Mouse (Mus musculus): ENCODE measurements at regions not wholly inside any gene's neighbourhood (a gene's known extent, or its start where the extent isn't known, plus 50 kb on each side); places are given as distances from the start of the nearest gene placed in this dataset.

DNA sequence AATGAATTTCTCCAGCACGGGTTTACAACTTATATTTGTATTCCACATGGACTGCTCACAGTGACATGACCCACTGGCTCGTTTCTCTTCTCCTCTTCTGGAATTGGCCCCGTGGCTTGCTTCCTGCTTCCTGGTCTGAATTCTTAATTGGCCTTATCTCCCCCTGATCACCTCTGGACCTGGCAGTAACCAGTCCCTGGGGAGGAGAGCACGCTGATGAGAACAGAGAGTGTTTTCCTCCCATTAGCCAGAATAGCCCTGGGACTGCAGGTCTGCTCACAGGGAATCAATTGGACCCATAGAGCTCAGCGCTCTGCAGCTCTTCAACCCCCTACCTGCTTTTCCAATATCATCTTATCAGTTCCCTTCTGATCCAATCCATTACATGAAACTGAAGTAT is 397.7 kb upstream of the Map3k7 start:
- no peak for DNase-seq (ENCODE audit: low spot score)
- no peaks in the 10 kb centered on the region for H3K4me1 ChIP-seq (ENCODE audit: insufficient read depth, low read depth, low read length)
- no peak for ATAC-seq (ENCODE audit: extremely low read depth, insufficient number of reproducible peaks, low FRiP score, poor library complexity, severe bottlenecking)
- TF ChIP-seq GATA1 (IDR thresholded peaks at IDR 0.05; ENCODE audit: borderline replicate concordance, low read length) = no peak
- TF ChIP-seq POLR2AphosphoS5 (IDR thresholded peaks at IDR 0.05; ENCODE audit: insufficient replicate concordance, low read depth, low read length) = no peak
- no peak for TF ChIP-seq CTCF (IDR thresholded peaks at IDR 0.05; ENCODE audit: low read depth, low read length)
- TF ChIP-seq GATA2 (IDR thresholded peaks at IDR 0.05; ENCODE audit: borderline replicate concordance, low read depth, low read length) = no peak
- no peak for TF ChIP-seq TAL1 (conservative IDR thresholded peaks at IDR 0.05; ENCODE audit: low read depth, low read length)
- no peak overlapping the region for H3K4me3 ChIP-seq (ENCODE audit: low read depth, low read length)
- no peaks in the 10 kb centered on the region for H3K36me3 ChIP-seq (replicated peaks)
- H3K27me3 ChIP-seq (ENCODE audit: insufficient read depth, low read length) = no peaks in the 10 kb centered on the region
- peaks cover 10% of the 10 kb centered on the region for H3K9me3 ChIP-seq (replicated peaks)

DNA sequence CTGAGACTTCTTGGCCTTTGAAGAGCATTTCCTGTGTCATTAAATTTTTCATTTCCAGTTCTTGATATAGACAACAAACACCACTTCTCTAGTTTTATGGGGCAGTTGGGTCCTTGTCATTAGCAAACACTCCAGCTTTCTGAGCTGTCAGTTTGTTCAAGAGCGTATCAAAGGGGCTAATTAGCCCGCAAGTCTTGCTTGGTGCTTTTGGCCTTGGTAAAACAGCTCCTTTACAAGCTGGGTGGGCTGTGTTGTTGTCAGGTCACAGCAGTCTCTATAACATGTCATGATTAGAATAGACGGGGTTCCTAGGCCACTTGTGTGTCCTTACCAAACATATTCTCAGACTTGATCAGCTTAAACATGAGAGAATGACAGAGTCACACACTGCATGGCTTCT is 397.1 kb upstream of the Map3k7 start:
- Histone ChIP-seq H3K27me3 (ENCODE audit: insufficient read depth, low read length) (no peaks in the 10 kb centered on the region), H3K36me3 (replicated peaks) (no peaks in the 10 kb centered on the region), H3K9me3 (replicated peaks) (peaks cover 8% of the 10 kb centered on the region), H3K4me1 (ENCODE audit: insufficient read depth, low read depth, low read length) (no peaks in the 10 kb centered on the region), H3K4me3 (ENCODE audit: low read depth, low read length) (no peak overlapping the region)
- TF ChIP-seq GATA1 (IDR thresholded peaks at IDR 0.05; ENCODE audit: borderline replicate concordance, low read length) (no peak), TAL1 (conservative IDR thresholded peaks at IDR 0.05; ENCODE audit: low read depth, low read length) (no peak), POLR2AphosphoS5 (IDR thresholded peaks at IDR 0.05; ENCODE audit: insufficient replicate concordance, low read depth, low read length) (no peak), GATA2 (IDR thresholded peaks at IDR 0.05; ENCODE audit: borderline replicate concordance, low read depth, low read length) (no peak), CTCF (IDR thresholded peaks at IDR 0.05; ENCODE audit: low read depth, low read length) (no peak)
- DNase-seq (ENCODE audit: low spot score) = no peak
- no peak for ATAC-seq (ENCODE audit: extremely low read depth, insufficient number of reproducible peaks, low FRiP score, poor library complexity, severe bottlenecking)

DNA sequence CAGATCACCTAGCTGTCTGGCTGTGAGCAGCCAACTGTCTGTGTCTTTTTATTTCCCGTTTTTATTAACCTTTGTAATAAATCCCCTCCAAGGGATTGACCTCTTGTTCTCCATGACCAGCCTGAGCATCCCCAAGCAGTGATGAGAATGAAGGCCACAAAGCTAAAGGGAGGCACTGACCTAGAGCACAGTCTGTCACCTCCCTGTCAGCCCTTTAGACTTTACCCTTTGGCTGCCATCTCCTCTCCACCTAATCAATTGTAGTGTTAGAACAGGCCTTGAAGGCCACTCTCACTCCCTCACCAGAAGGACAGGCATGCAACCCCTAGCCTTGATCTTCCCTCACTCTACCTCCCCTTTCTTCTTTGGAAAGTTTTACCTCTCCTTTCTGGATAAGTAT is 394.2 kb upstream of the Map3k7 start:
- DNase-seq (ENCODE audit: low spot score) (no peak), ATAC-seq (ENCODE audit: extremely low read depth, insufficient number of reproducible peaks, low FRiP score, poor library complexity, severe bottlenecking) (no peak)
- H3K27me3 ChIP-seq (ENCODE audit: insufficient read depth, low read length) = no peaks in the 10 kb centered on the region
- no peak overlapping the region for H3K4me3 ChIP-seq (ENCODE audit: low read depth, low read length)
- no peaks in the 10 kb centered on the region for H3K36me3 ChIP-seq (replicated peaks)
- no peaks in the 10 kb centered on the region for H3K4me1 ChIP-seq (ENCODE audit: insufficient read depth, low read depth, low read length)
- peaks cover 6% of the 10 kb centered on the region for H3K9me3 ChIP-seq (replicated peaks)
- no peak for TF ChIP-seq CTCF (IDR thresholded peaks at IDR 0.05; ENCODE audit: low read depth, low read length)
- TF ChIP-seq TAL1 (conservative IDR thresholded peaks at IDR 0.05; ENCODE audit: low read depth, low read length) = no peak
- no peak for TF ChIP-seq POLR2AphosphoS5 (IDR thresholded peaks at IDR 0.05; ENCODE audit: insufficient replicate concordance, low read depth, low read length)
- no peak for TF ChIP-seq GATA1 (IDR thresholded peaks at IDR 0.05; ENCODE audit: borderline replicate concordance, low read length)
- TF ChIP-seq GATA2 (IDR thresholded peaks at IDR 0.05; ENCODE audit: borderline replicate concordance, low read depth, low read length) = no peak

DNA sequence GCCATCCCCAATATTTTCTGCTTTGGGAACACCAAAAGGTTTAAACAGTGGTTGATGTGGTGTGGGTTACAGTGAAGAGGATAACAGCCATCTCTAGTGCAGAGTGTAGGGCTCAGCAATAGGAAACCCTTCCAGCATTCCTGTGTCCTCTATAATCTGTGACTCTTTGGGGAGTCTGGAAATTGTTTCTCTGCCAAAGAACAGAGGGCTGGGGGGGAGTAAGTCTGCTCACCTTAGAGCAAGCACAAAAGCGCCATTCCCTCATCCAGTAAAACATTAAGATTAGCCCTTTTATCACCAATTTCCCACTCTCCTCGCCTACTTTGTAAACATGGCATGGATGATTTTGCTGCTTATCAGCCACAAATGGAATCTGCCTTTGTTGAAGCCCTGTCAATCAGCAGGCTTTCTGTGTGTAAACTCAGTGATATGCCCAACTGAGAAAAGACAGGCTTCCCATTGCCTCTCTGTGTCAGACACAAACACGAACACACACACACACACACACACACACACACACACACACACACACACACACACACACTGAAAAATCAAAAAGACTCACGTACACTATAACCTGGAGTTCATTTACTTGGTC is 386.8 kb upstream of the Map3k7 start:
- ATAC-seq (ENCODE audit: extremely low read depth, insufficient number of reproducible peaks, low FRiP score, poor library complexity, severe bottlenecking) = no peak
- Histone ChIP-seq H3K27me3 (ENCODE audit: insufficient read depth, low read length) (no peaks in the 10 kb centered on the region), H3K36me3 (replicated peaks) (no peaks in the 10 kb centered on the region), H3K4me3 (ENCODE audit: low read depth, low read length) (no peak overlapping the region), H3K4me1 (ENCODE audit: insufficient read depth, low read depth, low read length) (no peaks in the 10 kb centered on the region), H3K9me3 (replicated peaks) (no peaks in the 10 kb centered on the region)
- TF ChIP-seq CTCF (IDR thresholded peaks at IDR 0.05; ENCODE audit: low read depth, low read length) = no peak
- no peak for TF ChIP-seq TAL1 (conservative IDR thresholded peaks at IDR 0.05; ENCODE audit: low read depth, low read length)
- TF ChIP-seq GATA1 (IDR thresholded peaks at IDR 0.05; ENCODE audit: borderline replicate concordance, low read length) = no peak
- TF ChIP-seq GATA2 (IDR thresholded peaks at IDR 0.05; ENCODE audit: borderline replicate concordance, low read depth, low read length) = no peak
- no peak for TF ChIP-seq POLR2AphosphoS5 (IDR thresholded peaks at IDR 0.05; ENCODE audit: insufficient replicate concordance, low read depth, low read length)
- DNase-seq (ENCODE audit: low spot score) = no peak

DNA sequence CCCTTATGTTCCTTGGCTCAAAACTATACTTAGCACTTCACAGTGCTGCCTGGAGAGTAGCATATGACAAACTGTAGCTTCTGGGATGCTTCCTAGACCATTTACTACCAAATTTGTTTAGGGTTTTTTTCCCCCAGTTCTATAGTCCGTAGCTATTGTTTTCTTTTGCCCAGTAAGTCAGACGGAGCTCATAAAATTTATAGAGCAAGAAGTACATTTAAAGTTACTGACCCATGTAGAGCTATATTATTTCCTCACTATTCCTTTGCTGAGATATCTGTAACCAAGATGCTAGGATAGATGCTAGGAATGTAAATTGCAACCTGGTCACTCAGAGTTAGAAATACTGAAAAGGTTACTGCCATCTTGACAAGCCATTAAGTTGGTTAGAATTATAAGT is 380.4 kb upstream of the Map3k7 start:
- no peak for DNase-seq (ENCODE audit: low spot score)
- H3K9me3 ChIP-seq (replicated peaks) = no peaks in the 10 kb centered on the region
- ATAC-seq (ENCODE audit: extremely low read depth, insufficient number of reproducible peaks, low FRiP score, poor library complexity, severe bottlenecking) = no peak
- no peaks in the 10 kb centered on the region for H3K27me3 ChIP-seq (ENCODE audit: insufficient read depth, low read length)
- H3K4me3 ChIP-seq (ENCODE audit: low read depth, low read length) = no peak overlapping the region
- H3K4me1 ChIP-seq (ENCODE audit: insufficient read depth, low read depth, low read length) = no peaks in the 10 kb centered on the region
- TF ChIP-seq POLR2AphosphoS5 (IDR thresholded peaks at IDR 0.05; ENCODE audit: insufficient replicate concordance, low read depth, low read length) (no peak), CTCF (IDR thresholded peaks at IDR 0.05; ENCODE audit: low read depth, low read length) (no peak), GATA1 (IDR thresholded peaks at IDR 0.05; ENCODE audit: borderline replicate concordance, low read length) (no peak), TAL1 (conservative IDR thresholded peaks at IDR 0.05; ENCODE audit: low read depth, low read length) (no peak)
- H3K36me3 ChIP-seq (replicated peaks) = no peaks in the 10 kb centered on the region

DNA sequence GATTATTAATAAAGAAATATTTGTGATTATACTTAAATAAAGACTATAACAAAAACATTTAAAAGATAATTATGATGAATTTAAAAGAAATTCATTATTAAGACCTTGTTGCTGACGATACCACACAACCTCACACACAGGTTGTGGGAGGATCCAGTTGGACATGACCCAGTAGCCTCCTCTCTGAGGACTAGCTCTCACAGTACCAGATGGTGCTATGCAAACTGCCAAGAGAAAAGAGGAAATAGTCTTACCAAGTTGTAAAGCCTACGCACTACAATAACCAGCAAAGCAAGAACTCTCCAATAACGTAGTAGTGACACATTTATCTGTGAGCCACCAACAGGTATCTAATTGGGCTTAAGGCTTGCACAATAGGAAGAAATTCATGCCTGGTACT is 379.7 kb upstream of the Map3k7 start:
- no peaks in the 10 kb centered on the region for H3K4me1 ChIP-seq (ENCODE audit: insufficient read depth, low read depth, low read length)
- H3K4me3 ChIP-seq (ENCODE audit: low read depth, low read length) = no peak overlapping the region
- ATAC-seq (ENCODE audit: extremely low read depth, insufficient number of reproducible peaks, low FRiP score, poor library complexity, severe bottlenecking) = no peak
- DNase-seq (ENCODE audit: low spot score) = no peak
- TF ChIP-seq TAL1 (conservative IDR thresholded peaks at IDR 0.05; ENCODE audit: low read depth, low read length) = no peak
- TF ChIP-seq GATA2 (IDR thresholded peaks at IDR 0.05; ENCODE audit: borderline replicate concordance, low read depth, low read length) = no peak
- no peak for TF ChIP-seq CTCF (IDR thresholded peaks at IDR 0.05; ENCODE audit: low read depth, low read length)
- TF ChIP-seq POLR2AphosphoS5 (IDR thresholded peaks at IDR 0.05; ENCODE audit: insufficient replicate concordance, low read depth, low read length) = no peak
- no peaks in the 10 kb centered on the region for H3K9me3 ChIP-seq (replicated peaks)
- H3K36me3 ChIP-seq (replicated peaks) = no peaks in the 10 kb centered on the region
- no peaks in the 10 kb centered on the region for H3K27me3 ChIP-seq (ENCODE audit: insufficient read depth, low read length)
